Mouse (Mus musculus) cerebellum, adult 2 months (tissue): ENCODE measurements at regions not wholly inside any gene's neighbourhood (a gene's known extent, or its start where the extent isn't known, plus 50 kb on each side); places are given as distances from the start of the nearest gene placed in this dataset.

Source experiments
- DNase-seq, 2 experiments: peaks; one replicate each; pipeline ENCODE4 v3.0.0; 2021
- H3K27ac ChIP-seq: fragments of 200-500 bp; 2 replicates; pipeline ENCODE4 v1.5.1; 2012; ENCODE audit warnings: low read length, control low read depth, inconsistent platforms; ENCODE audit not compliant: insufficient read depth
- H3K27me3 ChIP-seq: fragments of 200-500 bp; 2 replicates; pipeline ENCODE4 v1.6.1; 2012; ENCODE audit warnings: inconsistent platforms, mild to moderate bottlenecking, low read length, moderate library complexity; ENCODE audit not compliant: control insufficient read depth, insufficient read depth
- H3K4me1 ChIP-seq: fragments of 200-500 bp; 2 replicates; pipeline ENCODE4 v1.6.1; 2011; ENCODE audit warnings: low read length; ENCODE audit not compliant: control insufficient read depth, insufficient read depth
- H3K4me3 ChIP-seq: fragments of 200-500 bp; replicated peaks from 2 replicates; pipeline ENCODE3; 2011; ENCODE audit warnings: mild to moderate bottlenecking, low read depth, low read length, control low read depth; ENCODE audit not compliant: insufficient read depth
- CTCF ChIP-seq: fragments of 200-500 bp; IDR thresholded peaks from 2 replicates; pipeline ENCODE4 v1.5.1; 2011; ENCODE audit warnings: low read depth, mild to moderate bottlenecking, control low read depth, low read length, moderate library complexity, borderline replicate concordance; ENCODE audit not compliant: insufficient read depth
- POLR2A ChIP-seq: fragments of 200-500 bp; IDR thresholded peaks from 2 replicates; pipeline ENCODE4 v1.6.1; 2011; ENCODE audit warnings: low read length, control low read depth, borderline replicate concordance; ENCODE audit not compliant: insufficient read depth
- WGBS: fragments of 180-500 bp; shearing (Covaris S2); methylation state at CpG from one replicate; pipeline ENCODE4 v1.1.7; 2018; 5-methylcytosine and 5-hydroxymethylcytosine counted together

DNA sequence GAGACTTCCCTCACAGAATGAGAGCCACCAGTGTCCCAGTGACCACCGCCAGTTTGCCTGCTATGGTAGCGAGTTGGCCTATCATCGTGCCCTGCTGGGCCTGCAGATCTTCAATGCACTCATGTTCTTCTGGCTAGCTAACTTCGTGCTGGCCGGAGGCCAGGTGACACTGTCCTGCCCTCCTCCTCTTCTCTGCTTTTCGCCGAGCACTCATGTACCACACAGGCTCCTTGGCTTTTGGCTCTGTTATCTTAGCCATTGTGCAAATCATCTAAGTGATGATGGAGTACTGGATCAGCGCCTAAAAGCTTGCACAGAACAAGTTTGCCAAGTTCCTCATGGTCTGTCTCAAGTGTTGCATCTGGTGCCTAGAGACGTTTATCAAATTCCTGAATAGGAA is 312.2 kb downstream of the Myh15 start:
- WGBS = 19% methylated on average over 9 of the region's 9 CpGs
- no peak for DNase-seq
- Histone ChIP-seq H3K4me3 (no peak overlapping the region), H3K27me3 (no peaks in the 10 kb centered on the region), H3K27ac (no peak overlapping the region), H3K4me1 (no peaks in the 10 kb centered on the region)
- TF ChIP-seq POLR2A (no peak), CTCF (no peak)

DNA sequence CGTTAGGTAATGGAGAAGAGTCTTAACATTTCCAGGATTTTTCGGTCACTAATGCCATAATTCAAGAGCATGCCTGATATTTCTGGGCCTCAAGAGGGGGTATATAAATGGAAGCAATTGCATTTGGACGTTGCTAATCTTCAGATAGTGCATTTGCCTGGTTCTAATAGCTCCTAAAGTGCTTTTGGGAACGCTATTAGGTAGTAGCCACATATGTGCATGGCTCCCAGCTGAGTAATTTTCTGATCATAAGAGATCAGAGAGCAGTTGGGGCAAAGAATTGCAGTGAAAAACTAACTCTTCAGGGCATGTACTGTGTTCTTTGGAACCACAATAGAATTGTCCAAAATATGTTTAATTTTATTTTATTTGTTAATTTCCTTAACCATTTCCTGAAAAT is 317.8 kb downstream of the Myh15 start:
- WGBS = 71% methylated on average over 4 of the region's 4 CpGs
- DNase-seq = no peak
- no peak overlapping the region for H3K27ac ChIP-seq
- no peak for TF ChIP-seq CTCF
- TF ChIP-seq POLR2A = no peak
- no peaks in the 10 kb centered on the region for H3K4me1 ChIP-seq
- no peak overlapping the region for H3K4me3 ChIP-seq
- no peaks in the 10 kb centered on the region for H3K27me3 ChIP-seq

DNA sequence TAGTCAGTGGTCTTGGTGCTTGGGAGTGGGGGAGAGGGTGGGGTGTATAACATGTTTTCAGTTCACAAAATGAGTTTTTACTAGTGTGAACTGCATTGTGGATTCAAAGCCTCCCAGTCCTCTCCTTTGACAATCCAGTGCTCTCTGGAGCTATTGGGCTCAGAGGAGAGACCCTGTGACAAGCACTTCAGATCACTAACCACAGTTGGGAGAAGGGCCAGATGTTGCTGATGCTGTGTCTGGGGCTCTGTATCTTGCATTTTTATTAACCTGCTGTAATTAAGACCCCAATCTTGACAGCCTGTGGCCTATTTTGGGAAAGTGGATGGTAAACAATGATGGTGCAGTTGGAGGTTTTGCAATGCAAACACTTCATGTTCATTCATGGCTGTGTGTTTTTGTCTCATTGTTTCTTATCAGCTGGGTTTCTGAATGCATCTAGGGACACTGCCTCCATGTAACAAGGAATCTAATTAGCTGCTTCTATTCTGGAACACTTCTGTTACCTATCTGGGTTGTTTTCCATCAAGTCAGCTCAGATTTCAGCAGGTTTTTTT is 320.0 kb upstream of the Ift57 start:
- DNase-seq = no peak
- Histone ChIP-seq H3K4me3 (no peak overlapping the region), H3K4me1 (no peaks in the 10 kb centered on the region), H3K27me3 (no peaks in the 10 kb centered on the region), H3K27ac (no peak overlapping the region)
- no peak for TF ChIP-seq POLR2A
- TF ChIP-seq CTCF = no peak

- DNase-seq = no peak
- Histone ChIP-seq H3K4me3 (no peak overlapping the region), H3K27me3 (no peaks in the 10 kb centered on the region), H3K27ac (no peak overlapping the region), H3K4me1 (no peaks in the 10 kb centered on the region)
- 77% methylated on average over 4 of the region's 4 CpGs for WGBS
- no peak for TF ChIP-seq CTCF
- TF ChIP-seq POLR2A = no peak
Measured at GRCm38 (mm10) chr16:49388135-49388534, 310.9 kb upstream of the Ift57 start.

GRCm38 (mm10) chr16:49407956-49408795 is 290.9 kb upstream of the Ift57 start:
- no peaks in the 10 kb centered on the region for H3K27me3 ChIP-seq
- no peak overlapping the region for H3K27ac ChIP-seq
- TF ChIP-seq POLR2A = no peak
- TF ChIP-seq CTCF = no peak
- DNase-seq = no peak
- WGBS = 36% methylated on average over 16 of the region's 16 CpGs
- H3K4me1 ChIP-seq = no peaks in the 10 kb centered on the region
- no peak overlapping the region for H3K4me3 ChIP-seq

DNA sequence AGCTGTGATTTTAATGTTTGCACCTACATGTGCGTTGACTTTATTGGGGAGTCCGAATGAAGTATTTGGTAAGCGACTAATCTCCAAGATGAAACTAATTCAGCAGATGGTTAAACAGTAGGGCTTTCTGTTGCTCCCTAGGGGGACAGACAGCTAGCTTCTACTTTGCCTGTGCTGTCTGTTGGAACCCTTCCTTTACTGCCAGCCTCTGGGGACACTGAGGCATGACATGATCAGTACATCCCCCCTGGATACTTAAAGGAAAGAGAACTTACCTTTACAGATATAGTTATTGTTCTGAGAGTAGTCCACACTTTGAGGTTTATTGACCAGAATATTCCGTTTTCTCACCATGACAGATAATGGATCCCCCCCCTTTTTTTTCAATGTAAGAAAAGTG is 289.8 kb upstream of the Ift57 start:
- H3K27me3 ChIP-seq = no peaks in the 10 kb centered on the region
- WGBS = 68% methylated on average over 4 of the region's 4 CpGs
- no peak for TF ChIP-seq CTCF
- TF ChIP-seq POLR2A = no peak
- DNase-seq = no peak
- H3K27ac ChIP-seq = no peak overlapping the region
- no peaks in the 10 kb centered on the region for H3K4me1 ChIP-seq
- H3K4me3 ChIP-seq = no peak overlapping the region

GRCm38 (mm10) chr16:49430296-49430695 is 268.7 kb upstream of the Ift57 start:
- TF ChIP-seq POLR2A (no peak), CTCF (no peak)
- WGBS = 95% methylated on average over 1 of the region's 1 CpGs
- H3K27me3 ChIP-seq = no peaks in the 10 kb centered on the region
- H3K4me1 ChIP-seq = no peaks in the 10 kb centered on the region
- H3K27ac ChIP-seq = no peak overlapping the region
- DNase-seq = no peak
- no peak overlapping the region for H3K4me3 ChIP-seq

DNA sequence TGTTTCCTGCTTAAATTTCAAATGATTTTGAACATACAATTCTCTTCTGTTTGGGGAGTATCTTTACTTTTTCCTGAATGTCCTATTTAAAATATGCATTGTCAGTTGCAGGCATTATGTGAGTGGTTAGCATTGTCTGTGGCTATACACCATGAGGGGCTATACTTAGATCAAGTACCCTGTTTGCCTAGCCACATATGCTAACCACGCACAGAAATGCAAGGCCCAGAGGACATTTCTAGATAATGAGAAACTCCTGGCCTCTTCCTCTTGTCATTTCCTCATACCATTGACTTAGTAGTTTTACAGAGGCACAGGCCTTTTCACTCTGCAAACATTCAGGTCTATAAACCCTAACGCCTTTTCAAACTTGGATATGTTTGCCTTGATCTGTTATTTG is 267.1 kb upstream of the Ift57 start:
- no peaks in the 10 kb centered on the region for H3K4me1 ChIP-seq
- H3K27ac ChIP-seq = no peak overlapping the region
- 91% methylated on average over 2 of the region's 2 CpGs for WGBS
- no peak for DNase-seq
- H3K27me3 ChIP-seq = no peaks in the 10 kb centered on the region
- no peak overlapping the region for H3K4me3 ChIP-seq
- TF ChIP-seq POLR2A (no peak), CTCF (no peak)
